Mouse (Mus musculus) gonadal fat pad, adult 2 months (tissue): ENCODE measurements around the gene Esp38. TPM values are rescaled to one million over a fixed set of nuclear protein-coding genes. Genes with fewer than 3 reads are reported as not detected.
"Not testable (repeated sequence)": the region's sequence is repeated elsewhere in the genome, so short reads cannot be mapped to it uniquely, and the experiment has no call there.

Experiments
- DNase-seq: peaks from one replicate; pipeline ENCODE4 v3.0.0-alpha.2; 2012; ENCODE audit warnings: low read depth
- polyA plus RNA-seq: library from polyadenylated mRNA; depleted of rRNA; stranded (reverse); fragments of >200 nt; gene quantifications from 2 replicates; pipeline ENCODE4 v1.2.3, GENCODE M21; 2012; rRNA removed

Esp38 gene
- polyA plus RNA-seq: not detected in 2 replicates

GRCm38 (mm10) chr17:39950220-39950619, at the start of gene Esp38:
TSS of gene Esp38 (plus strand) at chr17:39950520.
- DNase-seq: no peak

GRCm38 (mm10) chr17:39902928-39903545, 47.3 kb upstream of the Esp38 start:
- not testable (repeated sequence) for DNase-seq

Other genes starting within 250 kb of the Esp38 start
- not detected in 2 replicates for gene AC192777.2, start 144.9 kb downstream of the Esp38 start, polyA plus RNA-seq